Mouse (Mus musculus): ENCODE measurements around the gene Rab28.

The Rab28 gene

DNA sequence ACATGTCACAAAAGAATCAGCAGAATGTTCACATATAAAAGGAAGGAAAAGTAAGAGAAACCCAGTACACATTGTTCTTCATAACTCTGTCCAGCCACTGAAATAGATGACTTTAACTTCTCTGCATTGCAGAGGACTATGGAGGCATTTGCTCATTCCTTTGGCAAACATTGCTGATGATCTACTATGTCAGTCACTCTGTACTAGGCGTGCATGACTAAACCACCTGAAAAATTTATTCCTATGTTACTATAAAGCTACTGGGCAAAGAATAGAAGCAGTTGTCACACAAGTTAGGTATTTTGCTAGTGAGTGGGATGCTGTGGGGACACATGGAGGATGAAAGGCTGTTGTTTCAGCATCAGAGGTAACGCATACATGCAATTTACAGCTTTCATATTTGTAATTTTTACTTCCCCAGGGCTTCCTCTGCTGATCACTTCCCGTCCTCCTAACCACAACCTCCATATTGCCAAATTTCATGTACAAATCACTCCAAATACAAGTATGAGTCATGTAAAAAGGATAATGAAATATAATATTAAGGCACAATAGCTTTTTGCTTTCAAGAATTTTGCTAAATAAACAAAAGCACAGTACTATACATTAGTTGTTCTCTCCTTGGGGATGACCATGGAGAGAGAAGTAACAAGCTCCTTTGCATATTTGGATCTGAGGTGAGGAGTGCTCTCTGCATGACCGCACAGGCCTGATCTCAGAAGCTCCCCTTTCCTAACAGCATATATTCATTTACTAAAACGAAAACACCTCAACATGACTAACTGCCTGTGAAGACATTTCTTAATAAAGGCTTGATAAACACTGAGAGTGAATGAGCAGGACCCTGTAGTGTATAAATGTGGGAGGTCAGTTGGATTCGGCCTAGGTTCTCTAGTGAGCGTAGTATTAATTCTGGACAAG lies 80.5 kb downstream of the Rab28 start:
- no peak for DNase-seq (ENCODE audit: low spot score in 2 of 2)

DNA sequence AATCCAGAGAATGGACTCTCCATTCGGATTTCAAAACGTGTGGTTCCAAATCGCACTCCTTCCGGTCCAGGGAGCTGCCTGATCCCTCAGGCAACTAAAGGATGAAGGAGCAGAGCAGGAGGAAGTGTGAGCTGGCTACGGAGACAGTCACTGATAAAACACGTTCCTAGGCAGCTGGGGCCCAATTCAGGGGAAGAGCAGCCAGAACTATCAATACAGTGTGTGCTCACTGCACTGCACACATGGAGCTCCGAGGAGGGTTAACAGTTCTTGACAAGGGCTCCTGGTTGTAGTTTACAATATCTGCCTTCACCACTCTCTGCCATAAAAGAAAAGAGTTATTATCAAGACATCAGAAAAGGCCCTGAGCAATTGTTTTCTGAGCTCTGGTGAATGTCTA lies 82.4 kb downstream of the Rab28 start:
- DNase-seq (ENCODE audit: low spot score in 2 of 2): no peak

DNA sequence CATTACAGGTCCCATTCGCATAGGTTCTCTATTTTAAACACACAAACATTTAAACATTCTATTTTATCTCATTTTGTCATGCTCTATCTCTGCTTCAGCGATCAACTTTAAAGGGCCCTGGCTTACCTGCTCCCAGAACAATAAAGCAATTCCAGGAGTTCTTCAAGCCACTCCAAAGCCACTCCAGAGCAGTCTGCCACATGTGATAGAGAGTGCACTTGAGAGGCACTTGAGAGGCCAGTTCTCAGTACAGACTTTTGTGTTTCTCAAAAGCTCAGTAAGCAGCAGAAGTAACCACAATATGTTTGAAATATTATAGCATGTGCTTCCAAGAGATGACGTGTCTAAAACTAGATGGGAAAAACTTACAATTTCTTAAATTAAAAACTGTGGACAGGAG lies 86.2 kb downstream of the Rab28 start:
- DNase-seq (ENCODE audit: low spot score in 2 of 2): no peak

DNA sequence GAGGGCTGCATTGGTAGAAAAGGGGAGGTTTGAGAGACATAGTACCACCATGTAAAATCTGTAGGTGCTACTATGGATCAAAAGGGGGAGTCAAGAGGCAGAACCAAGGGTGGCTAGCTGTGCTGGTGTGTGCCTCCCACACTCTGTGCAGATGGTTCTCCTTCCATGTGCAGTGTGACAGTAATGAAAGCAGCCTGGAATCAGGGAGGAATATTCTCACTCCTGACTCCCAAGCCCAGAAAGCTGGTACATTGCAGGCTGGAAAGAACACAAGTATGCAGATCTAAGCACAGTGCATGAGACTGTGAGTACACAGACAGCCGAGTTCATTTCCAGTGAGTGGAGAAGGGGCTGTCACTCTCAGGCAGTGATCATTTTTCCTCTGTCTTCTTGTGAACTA lies 89.0 kb downstream of the Rab28 start:
- DNase-seq (ENCODE audit: low spot score in 2 of 2): no peak

DNA sequence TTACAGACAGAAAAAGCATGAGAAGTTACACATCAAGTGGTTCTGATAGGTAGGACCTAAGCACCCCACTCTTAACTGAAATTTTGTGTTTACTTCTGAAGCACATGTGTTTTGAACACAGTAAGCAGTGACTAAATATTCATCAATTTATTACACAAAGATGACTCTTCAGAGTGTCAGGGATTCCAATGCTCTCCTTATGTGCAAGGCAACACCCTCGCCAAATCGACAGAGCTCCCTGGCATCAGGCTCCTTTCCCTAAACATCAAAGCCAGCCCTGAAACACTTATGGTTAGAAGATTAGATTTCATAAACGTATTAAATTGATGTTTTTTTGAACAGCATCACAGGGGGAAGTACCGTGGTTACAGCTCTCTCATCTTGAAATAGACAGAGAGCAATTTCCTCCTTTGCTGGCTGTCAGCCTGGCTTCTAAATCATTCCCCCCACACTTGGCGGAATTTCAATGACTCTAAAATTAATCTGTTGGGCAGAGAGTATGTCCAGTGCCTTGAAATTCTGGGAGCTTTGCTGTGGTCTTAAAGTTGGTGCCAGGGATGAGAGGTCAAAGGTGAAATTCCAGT lies 97.4 kb downstream of the Rab28 start:
- peak in 1 of 2 experiments; percentile 7 for DNase-seq (ENCODE audit: low spot score in 2 of 2)

DNA sequence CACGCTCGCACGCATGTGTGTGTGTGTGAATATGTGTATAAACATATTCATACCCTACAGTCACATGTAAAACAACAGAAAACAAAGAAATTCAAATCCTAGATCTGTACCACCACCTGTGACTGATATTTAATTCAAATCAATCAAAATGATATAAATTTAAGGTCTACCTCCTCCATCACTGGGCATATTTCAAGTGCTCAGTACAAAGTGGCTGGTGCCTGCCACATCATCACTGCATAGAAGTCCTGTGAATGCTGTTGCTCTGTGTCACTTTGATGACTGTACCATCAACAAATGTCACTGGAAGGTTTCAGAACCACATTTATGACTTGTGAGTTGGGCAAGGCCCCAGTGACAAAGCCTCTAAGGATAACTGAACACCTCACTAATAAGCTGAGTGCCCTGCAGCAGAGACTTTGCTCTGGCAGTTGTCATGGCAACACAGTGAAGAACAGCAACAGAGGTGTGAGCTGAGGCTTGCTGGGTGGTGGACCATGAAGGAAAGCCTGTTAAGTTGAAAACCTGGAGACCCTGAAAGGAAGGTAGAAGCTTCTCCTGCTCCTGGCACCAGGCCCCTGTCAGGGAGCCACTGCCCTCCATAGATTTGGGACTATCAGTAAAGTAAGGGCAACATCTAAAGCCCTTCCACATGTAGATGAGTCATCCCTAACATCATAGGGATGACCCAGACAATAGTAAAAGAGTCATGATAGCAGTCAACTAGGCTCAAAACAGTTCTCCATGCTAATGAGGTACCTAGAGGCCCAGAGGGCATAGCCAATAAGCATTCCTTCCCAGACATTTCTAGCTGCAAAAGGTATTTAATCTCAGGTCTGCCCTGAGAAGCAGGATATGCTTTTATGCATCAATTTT lies 111.5 kb downstream of the Rab28 start:
- no peak for DNase-seq (ENCODE audit: low spot score in 2 of 2)

DNA sequence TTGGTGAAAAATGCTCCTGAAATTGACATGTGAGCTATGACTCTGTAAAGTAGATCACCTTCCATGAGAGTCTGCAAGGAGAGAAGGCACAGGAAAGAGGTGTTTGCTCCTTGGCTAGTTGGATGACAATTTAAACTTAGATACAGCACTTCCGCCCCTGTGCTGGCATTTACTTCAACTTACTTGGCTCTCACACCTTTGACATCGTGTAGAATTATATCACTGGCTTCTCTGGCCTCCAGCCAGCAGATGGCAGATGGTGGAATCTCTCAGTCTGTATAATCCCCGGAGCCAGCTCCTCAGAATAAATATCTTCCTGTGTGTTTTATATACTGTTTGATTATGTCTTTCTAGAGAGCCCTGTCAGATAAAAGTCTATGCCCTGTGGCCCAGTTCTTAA lies 112.8 kb downstream of the Rab28 start:
- no peak for DNase-seq (ENCODE audit: low spot score in 2 of 2)

DNA sequence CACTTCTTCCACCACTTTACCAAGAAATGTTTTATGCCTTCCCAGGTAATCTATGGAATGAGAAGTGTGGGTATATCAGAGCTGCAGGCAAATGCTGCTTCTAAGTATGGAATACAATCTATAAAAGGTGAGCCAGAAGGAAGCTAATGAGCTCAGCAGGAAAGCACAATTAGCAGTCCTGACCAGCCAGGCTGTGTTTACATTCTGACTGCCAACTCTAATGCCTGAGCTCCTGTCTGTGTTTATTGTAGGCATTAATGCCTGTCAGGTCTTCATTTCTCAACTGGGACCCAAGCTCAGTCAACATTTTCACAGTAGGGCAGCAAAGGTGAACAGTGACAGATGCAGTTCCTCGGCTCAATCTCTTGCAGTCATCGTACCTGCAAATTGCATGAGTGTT lies 129.9 kb downstream of the Rab28 start:
- DNase-seq (ENCODE audit: low spot score in 2 of 2): no peak

Data from spleen, postnatal 36 days (tissue).